Mouse (Mus musculus) megakaryocyte, embryonic 14.5 days (primary cell): ENCODE data around the gene B4galt4.

Experiments used
- FLI1 ChIP-seq: IDR thresholded peaks from 2 replicates; pipeline ENCODE4 v1.6.1; 2012; ENCODE audit warnings: low read length, inconsistent platforms, mixed read lengths
- GATA1 ChIP-seq: IDR thresholded peaks from 3 replicates; pipeline ENCODE4 v1.6.1; 2012; ENCODE audit warnings: mixed read lengths, low read length, inconsistent platforms, borderline replicate concordance

DNA sequence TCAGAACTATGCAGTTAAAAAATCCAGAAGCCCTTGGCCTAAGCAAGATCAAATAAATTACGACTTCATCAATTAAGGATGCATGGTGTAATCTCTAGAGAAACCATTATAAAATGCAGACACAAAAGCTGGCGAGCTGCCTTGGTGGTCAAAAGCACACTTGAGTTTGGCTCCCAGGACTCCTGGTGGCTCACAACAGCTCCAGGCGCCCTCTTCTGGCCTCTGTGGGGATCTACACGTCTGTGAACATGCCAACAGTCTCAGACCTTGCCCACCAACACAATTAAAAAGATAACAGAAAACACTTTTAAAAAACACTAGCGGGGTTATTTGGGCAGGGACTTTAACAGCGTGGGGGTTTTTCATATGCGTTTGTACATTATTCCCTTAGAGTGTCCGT is 70.5 kb downstream of the B4galt4 start:
- TF ChIP-seq GATA1: no peak
- no peak for TF ChIP-seq FLI1
